Mouse (Mus musculus): ENCODE measurements at regions not wholly inside any gene's neighbourhood (a gene's known extent, or its start where the extent isn't known, plus 50 kb on each side); places are given as distances from the start of the nearest gene placed in this dataset.

DNA sequence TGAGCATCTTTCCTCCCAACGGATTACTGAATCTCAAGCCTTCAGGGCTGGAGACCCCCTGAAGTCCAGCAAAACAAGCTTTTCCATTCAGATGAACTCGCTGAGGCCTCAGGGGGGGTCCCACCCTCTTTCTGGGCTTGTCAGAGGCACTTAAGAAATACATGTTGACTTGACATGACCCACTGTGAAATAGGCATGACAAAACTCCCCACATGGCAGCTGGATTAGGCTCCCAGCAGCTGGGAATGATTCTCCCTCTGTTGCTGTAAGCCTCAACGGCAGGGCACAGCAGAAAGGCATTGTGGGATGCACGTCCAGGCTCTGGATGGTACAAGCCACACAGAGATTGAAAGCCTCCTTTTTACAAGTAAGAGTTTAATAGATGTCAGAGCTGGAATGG lies 110.5 kb downstream of the Slc4a3 start:
- TF ChIP-seq CTCF (IDR thresholded peaks at IDR 0.05; ENCODE audit: low read depth) (no peak), EP300 (IDR thresholded peaks at IDR 0.05; ENCODE audit: low read depth) (no peak)

All from liver, postnatal 0 days (tissue).